Mouse (Mus musculus): ENCODE measurements around the gene Amd1.

Amd1 gene

GRCm38 (mm10) chr10:40256716-40257115, 45.3 kb downstream of the Amd1 start:
- DNase-seq (ENCODE audit: low read depth, low spot score), result no peak

GRCm38 (mm10) chr10:40250969-40251368, 51.0 kb downstream of the Amd1 start:
- DNase-seq (ENCODE audit: low read depth, low spot score), result no peak

- DNase-seq (ENCODE audit: low read depth, low spot score), result no peak
Observed at GRCm38 (mm10) chr10:40249625-40250024, 52.4 kb downstream of the Amd1 start.

- DNase-seq (ENCODE audit: low read depth, low spot score), result no peak
Observed at GRCm38 (mm10) chr10:40247166-40247716, 54.7 kb downstream of the Amd1 start.

GRCm38 (mm10) chr10:40246374-40247165, 55.4 kb downstream of the Amd1 start, which contains the start of gene Rpf2:
Rpf2 (minus strand) TSS chr10:40247036.
- peak; percentile 69 for DNase-seq (ENCODE audit: low read depth, low spot score)

GRCm38 (mm10) chr10:40237826-40238225, 64.2 kb downstream of the Amd1 start:
- no peak for DNase-seq (ENCODE audit: low read depth, low spot score)
